Mouse (Mus musculus) central nervous system, embryonic 14 days (tissue): ENCODE data around the gene Alk. TPM values are rescaled to one million over a fixed set of nuclear protein-coding genes. Genes with fewer than 3 reads are reported as not detected.

Source experiments
- polyA plus RNA-seq: library from polyadenylated mRNA; depleted of rRNA; stranded (reverse); fragments of >200 nt; gene quantifications from 2 replicates; pipeline ENCODE4 v1.2.3, GENCODE M21; 2012; rRNA removed

Gene Alk
- polyA plus RNA-seq, result 1.9 and 2.5 TPM in 2 replicates

DNA sequence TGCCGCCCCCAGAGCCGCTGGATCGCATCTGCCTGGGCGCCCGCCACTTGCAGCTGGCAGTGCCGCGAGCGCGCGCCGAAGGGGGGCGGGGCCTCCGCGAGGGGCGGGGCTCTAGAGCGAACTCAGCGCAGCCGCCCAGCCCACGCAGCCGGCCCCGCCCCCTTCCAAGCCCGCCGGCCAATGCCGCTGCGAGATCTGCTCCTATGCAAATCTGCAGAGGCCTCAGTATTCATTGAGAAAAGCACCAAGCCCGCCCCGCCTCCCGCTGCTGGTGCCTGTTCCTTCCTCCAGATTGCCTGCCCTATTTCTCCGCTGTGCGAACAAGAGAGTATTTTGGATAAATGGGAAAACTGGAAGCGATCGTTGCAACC lies at the start of gene Alk:
Gene Alk, minus strand, starts transcription at position 18 of the 371 bp plus-strand sequence.

Other genes starting within 250 kb of the Alk start
- gene Ypel5, start 231.8 kb upstream of the Alk start, polyA plus RNA-seq, result 40.0 and 44.7 TPM in 2 replicates